Mouse (Mus musculus): ENCODE results near the gene Rpl35. TPM values are rescaled to one million over a fixed set of nuclear protein-coding genes. Genes with fewer than 3 reads are reported as not detected.

Rpl35 gene
- polyA plus RNA-seq, 1 experiment from 2014 or later: 930 TPM

DNA sequence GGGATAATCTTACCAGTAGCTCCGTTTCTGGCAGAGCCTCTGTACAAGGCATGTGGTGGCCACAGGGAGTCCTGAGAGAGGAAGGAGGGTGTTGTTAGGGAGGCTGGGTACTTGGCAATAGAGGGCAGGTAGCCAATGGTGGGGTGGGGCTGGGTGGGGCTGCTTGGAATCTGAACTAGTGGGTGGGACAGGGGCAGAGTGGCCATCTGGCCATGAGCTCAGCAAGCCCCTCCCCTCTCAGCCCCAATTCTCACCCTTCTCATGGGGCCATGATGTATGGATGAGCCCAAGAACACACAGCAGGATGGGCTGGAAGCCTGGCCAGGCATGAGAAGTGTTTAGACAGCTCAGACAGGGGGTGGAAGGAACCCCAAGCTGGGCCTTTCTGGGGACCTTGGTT is 18.1 kb downstream of the Rpl35 start:
- Histone ChIP-seq H3K4me3 (ENCODE audit: low read length) (no peak overlapping the region), H3K27me3 (ENCODE audit: control insufficient read depth, insufficient read depth, low read depth, low read length) (no peaks in the 10 kb centered on the region), H3K9ac (ENCODE audit: low read length) (no peak overlapping the region), H3K36me3 (ENCODE audit: control insufficient read depth, insufficient read depth, low read length) (no peaks in the 10 kb centered on the region), H3K4me1 (replicated peaks; ENCODE audit: control insufficient read depth, insufficient read depth, low read length) (no peaks in the 10 kb centered on the region), H3K9me3 (ENCODE audit: control insufficient read depth, low read length) (peaks cover 3% of the 10 kb centered on the region; the same call in 1 of the 2 replicates), H3K4me2 (ENCODE audit: low read depth, low read length) (no peak overlapping the region), H3K27ac (ENCODE audit: low read length) (no peak overlapping the region)
- ATAC-seq (ENCODE audit: low read depth): peak; percentile 69
- 50% methylated on average over 1 of the region's 1 CpGs for WGBS

DNA sequence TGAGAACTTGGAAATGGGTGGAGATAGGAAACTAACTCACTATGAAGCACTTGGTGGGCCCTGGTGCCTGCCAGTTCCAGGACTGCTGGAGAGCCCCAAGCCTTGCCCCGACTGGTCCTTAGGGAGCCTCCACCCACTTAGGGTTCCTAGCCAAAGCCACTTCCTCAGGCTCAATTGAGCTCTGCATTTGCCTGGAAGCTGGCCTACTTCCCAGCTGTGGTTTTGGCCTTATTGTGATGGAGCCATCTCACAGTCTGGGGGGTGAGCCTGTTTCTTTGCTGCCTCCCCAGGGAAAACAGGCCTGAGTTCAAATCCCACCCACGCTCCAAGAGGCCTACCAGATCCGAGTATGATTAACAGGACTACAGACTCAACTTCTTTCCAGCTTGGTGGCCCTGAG is 18.8 kb downstream of the Rpl35 start:
- Histone ChIP-seq H3K4me1 (replicated peaks; ENCODE audit: control insufficient read depth, insufficient read depth, low read length) (no peaks in the 10 kb centered on the region), H3K9ac (ENCODE audit: low read length) (no peak overlapping the region), H3K9me3 (ENCODE audit: control insufficient read depth, low read length) (peaks cover 3% of the 10 kb centered on the region; the same call in 1 of the 2 replicates), H3K27ac (ENCODE audit: low read length) (no peak overlapping the region), H3K27me3 (ENCODE audit: control insufficient read depth, insufficient read depth, low read depth, low read length) (no peaks in the 10 kb centered on the region), H3K4me2 (ENCODE audit: low read depth, low read length) (no peak overlapping the region), H3K36me3 (ENCODE audit: control insufficient read depth, insufficient read depth, low read length) (no peaks in the 10 kb centered on the region), H3K4me3 (ENCODE audit: low read length) (no peak overlapping the region)
- peak; percentile 45; the same call in 1 of the 2 replicates for ATAC-seq (ENCODE audit: low read depth)
- WGBS: 65% methylated on average over 3 of the region's 3 CpGs

DNA sequence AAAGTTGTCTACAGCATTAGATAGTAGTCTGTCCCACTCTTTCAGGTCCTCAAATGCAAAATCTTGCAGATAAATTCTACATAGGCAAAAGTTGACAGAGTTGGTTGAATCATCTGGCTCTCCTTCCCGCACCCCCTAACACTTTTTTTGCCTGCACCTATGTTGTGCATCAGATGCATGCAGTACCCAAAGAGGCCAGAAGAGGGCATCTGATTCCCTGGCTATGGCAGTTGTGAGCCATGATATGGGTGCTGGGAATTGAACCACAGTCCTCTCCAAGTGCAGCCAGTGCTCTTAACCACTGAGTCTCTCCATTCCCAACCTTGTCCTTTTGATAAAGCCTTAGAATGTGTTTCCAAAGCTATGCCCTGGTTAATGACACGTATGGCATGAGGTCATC is 22.0 kb downstream of the Rpl35 start:
- Histone ChIP-seq H3K9me3 (ENCODE audit: control insufficient read depth, low read length) (peaks cover 3% of the 10 kb centered on the region; the same call in 1 of the 2 replicates), H3K4me1 (replicated peaks; ENCODE audit: control insufficient read depth, insufficient read depth, low read length) (no peaks in the 10 kb centered on the region), H3K36me3 (ENCODE audit: control insufficient read depth, insufficient read depth, low read length) (no peaks in the 10 kb centered on the region), H3K4me3 (ENCODE audit: low read length) (no peak overlapping the region), H3K27ac (ENCODE audit: low read length) (no peak overlapping the region), H3K4me2 (ENCODE audit: low read depth, low read length) (no peak overlapping the region), H3K9ac (ENCODE audit: low read length) (no peak overlapping the region), H3K27me3 (ENCODE audit: control insufficient read depth, insufficient read depth, low read depth, low read length) (no peaks in the 10 kb centered on the region)
- 95% methylated on average over 2 of the region's 2 CpGs for WGBS
- ATAC-seq (ENCODE audit: low read depth): no peak

DNA sequence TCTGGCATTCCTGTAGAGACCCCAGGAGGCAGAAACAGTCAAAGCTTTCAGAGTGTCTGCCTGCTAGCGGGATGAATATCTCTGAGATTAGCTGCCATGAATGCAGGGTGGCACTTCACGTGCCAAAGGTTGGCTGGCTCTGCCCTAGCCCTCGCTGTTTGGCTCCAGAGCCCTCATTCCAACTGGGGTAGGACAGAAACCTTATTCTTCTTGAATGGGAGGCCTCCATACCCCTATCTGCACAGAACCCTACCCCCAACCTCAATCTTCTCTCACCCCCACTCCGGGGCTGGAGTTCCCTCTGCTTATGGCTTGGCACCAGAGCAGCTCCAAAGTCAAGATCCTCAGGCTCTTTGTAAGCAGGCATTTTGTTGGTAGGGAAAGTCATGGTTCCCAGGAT is 27.6 kb downstream of the Rpl35 start:
- no peak overlapping the region for H3K4me3 ChIP-seq (ENCODE audit: low read length)

DNA sequence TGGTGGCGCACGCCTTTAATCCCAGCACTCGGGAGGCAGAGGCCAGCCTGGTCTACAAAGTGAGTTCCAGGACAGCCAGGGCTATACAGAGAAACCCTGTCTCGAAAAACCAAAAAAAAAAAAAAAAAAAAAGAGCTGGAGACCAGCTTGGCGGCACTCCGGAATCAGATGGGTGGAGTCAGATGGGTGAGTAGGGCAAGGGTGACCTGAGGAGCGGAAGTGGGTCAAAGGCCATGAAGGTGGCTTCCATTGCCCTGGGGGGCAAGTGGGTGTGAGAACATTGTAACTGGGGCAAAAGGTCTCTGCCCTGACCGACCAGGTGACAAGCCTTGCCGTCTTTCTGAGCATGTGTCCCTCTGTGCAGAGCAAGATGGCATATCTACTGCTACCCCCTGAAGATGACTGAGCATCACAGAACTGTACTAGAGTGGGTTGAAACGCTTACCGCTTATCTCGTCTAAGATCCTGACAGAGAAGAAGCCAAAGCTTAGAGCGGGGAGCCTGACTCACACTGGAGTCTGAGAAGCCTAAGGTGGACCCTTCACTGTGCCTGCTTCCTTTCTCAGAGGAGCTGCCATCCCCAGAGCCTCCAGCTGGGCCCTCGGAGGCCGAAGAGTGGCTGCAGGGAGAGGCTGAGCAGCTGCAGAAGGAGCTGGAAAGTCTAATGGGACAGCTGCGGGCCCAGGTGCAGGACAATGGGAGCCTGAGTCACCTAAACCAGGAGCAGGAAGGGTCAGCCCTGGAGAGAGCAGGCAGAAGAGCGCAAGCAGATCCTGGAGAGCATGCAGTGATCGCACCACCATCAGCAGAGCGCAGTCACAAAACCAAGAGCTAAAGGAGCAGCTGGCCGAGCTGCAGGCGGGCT is 29.3 kb downstream of the Rpl35 start:
- no peaks in the 10 kb centered on the region for H3K9me3 ChIP-seq (ENCODE audit: control insufficient read depth, low read length)
- no peaks in the 10 kb centered on the region for H3K36me3 ChIP-seq (ENCODE audit: control insufficient read depth, insufficient read depth, low read length)
- H3K27me3 ChIP-seq (ENCODE audit: control insufficient read depth, insufficient read depth, low read depth, low read length): no peaks in the 10 kb centered on the region
- no peak for ATAC-seq (ENCODE audit: low read depth)
- H3K4me1 ChIP-seq (replicated peaks; ENCODE audit: control insufficient read depth, insufficient read depth, low read length): no peaks in the 10 kb centered on the region
- 72% methylated on average over 21 of the region's 21 CpGs for WGBS
- no peak overlapping the region for H3K27ac ChIP-seq (ENCODE audit: low read length)
- H3K4me2 ChIP-seq (ENCODE audit: low read depth, low read length): no peak overlapping the region
- no peak overlapping the region for H3K4me3 ChIP-seq (ENCODE audit: low read length)
- H3K9ac ChIP-seq (ENCODE audit: low read length): no peak overlapping the region

More for the DNA sequence above, 27.6 kb downstream of the Rpl35 start:
- Histone ChIP-seq H3K27ac (ENCODE audit: low read length) (no peak overlapping the region), H3K27me3 (ENCODE audit: control insufficient read depth, insufficient read depth, low read depth, low read length) (no peaks in the 10 kb centered on the region), H3K9ac (ENCODE audit: low read length) (no peak overlapping the region), H3K4me1 (replicated peaks; ENCODE audit: control insufficient read depth, insufficient read depth, low read length) (no peaks in the 10 kb centered on the region), H3K4me2 (ENCODE audit: low read depth, low read length) (no peak overlapping the region), H3K36me3 (ENCODE audit: control insufficient read depth, insufficient read depth, low read length) (no peaks in the 10 kb centered on the region), H3K9me3 (ENCODE audit: control insufficient read depth, low read length) (no peaks in the 10 kb centered on the region)
- ATAC-seq (ENCODE audit: low read depth): no peak
- 60% methylated on average over 4 of the region's 4 CpGs for WGBS

DNA sequence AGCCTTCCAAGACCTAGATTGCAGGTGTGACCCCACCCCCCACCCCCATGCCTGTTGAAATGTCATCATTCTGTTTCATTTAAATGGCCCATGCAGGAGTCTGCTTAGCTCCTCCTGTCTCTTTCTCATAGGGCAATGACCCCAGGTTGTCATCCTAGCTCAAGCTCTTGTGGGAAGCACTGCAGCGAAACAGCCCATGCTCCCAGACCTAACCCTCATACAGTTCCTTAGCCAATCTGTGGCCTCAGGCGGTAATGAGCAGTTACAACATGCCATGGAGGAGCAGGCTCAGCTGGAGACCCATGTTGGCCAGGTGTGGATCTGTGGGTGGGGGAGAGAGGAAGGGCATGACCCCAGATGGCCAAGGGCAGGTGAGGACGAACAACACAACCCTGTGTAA is 30.2 kb downstream of the Rpl35 start:
- Histone ChIP-seq H3K27me3 (ENCODE audit: control insufficient read depth, insufficient read depth, low read depth, low read length) (no peaks in the 10 kb centered on the region), H3K4me1 (replicated peaks; ENCODE audit: control insufficient read depth, insufficient read depth, low read length) (no peaks in the 10 kb centered on the region), H3K36me3 (ENCODE audit: control insufficient read depth, insufficient read depth, low read length) (no peaks in the 10 kb centered on the region), H3K27ac (ENCODE audit: low read length) (no peak overlapping the region), H3K9ac (ENCODE audit: low read length) (no peak overlapping the region), H3K4me2 (ENCODE audit: low read depth, low read length) (no peak overlapping the region), H3K9me3 (ENCODE audit: control insufficient read depth, low read length) (no peaks in the 10 kb centered on the region), H3K4me3 (ENCODE audit: low read length) (no peak overlapping the region)
- WGBS: 72% methylated on average over 3 of the region's 3 CpGs
- no peak for ATAC-seq (ENCODE audit: low read depth)

DNA sequence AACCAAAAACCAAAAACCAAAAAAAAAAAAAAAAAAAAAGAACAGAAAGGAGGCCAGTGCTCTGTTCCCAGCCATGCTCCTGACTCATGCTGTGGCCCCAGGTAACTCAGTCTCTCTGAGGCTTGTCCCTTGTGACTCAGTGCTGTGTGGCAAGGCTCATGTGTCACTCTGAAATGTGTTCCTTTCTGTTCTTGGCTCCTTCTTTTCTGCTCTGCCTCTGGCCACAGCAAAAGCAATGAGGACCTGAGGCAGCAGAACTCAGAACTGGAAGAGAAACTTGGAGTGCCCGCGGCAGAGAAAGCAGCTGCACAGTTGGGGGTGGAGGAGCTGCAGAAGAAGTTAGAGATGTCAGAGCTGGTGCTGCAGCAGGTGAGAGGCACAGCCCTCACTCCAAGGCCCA is 31.3 kb downstream of the Rpl35 start:
- no peak for ATAC-seq (ENCODE audit: low read depth)
- H3K9me3 ChIP-seq (ENCODE audit: control insufficient read depth, low read length): no peaks in the 10 kb centered on the region
- no peak overlapping the region for H3K27ac ChIP-seq (ENCODE audit: low read length)
- H3K9ac ChIP-seq (ENCODE audit: low read length): no peak overlapping the region
- no peak overlapping the region for H3K4me2 ChIP-seq (ENCODE audit: low read depth, low read length)
- no peak overlapping the region for H3K4me3 ChIP-seq (ENCODE audit: low read length)
- no peaks in the 10 kb centered on the region for H3K4me1 ChIP-seq (replicated peaks; ENCODE audit: control insufficient read depth, insufficient read depth, low read length)
- no peaks in the 10 kb centered on the region for H3K36me3 ChIP-seq (ENCODE audit: control insufficient read depth, insufficient read depth, low read length)
- H3K27me3 ChIP-seq (ENCODE audit: control insufficient read depth, insufficient read depth, low read depth, low read length): no peaks in the 10 kb centered on the region
- WGBS: 49% methylated on average over 2 of the region's 2 CpGs

DNA sequence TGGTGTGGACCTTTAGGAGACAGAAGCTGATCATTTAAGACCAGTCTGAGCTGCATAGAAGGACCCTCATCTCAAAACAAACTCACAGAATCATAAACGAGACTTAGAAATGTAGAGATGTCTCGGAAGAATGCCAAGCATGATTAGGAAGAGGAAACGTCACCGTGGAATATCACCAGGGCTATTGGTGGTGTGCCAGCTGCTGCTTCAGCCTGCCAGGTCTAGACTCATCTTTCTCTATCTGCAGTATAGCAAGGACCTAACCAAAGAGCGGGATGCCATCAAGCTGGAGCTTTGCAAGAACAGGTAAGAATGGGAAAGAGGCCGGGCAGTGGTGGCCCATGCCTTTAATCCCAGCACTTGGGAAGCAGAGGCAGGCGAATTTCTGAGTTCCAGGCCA is 31.7 kb downstream of the Rpl35 start:
- 58% methylated on average over 7 of the region's 7 CpGs for WGBS
- Histone ChIP-seq H3K4me1 (replicated peaks; ENCODE audit: control insufficient read depth, insufficient read depth, low read length) (no peaks in the 10 kb centered on the region), H3K9ac (ENCODE audit: low read length) (no peak overlapping the region), H3K36me3 (ENCODE audit: control insufficient read depth, insufficient read depth, low read length) (no peaks in the 10 kb centered on the region), H3K27me3 (ENCODE audit: control insufficient read depth, insufficient read depth, low read depth, low read length) (no peaks in the 10 kb centered on the region), H3K9me3 (ENCODE audit: control insufficient read depth, low read length) (no peaks in the 10 kb centered on the region), H3K27ac (ENCODE audit: low read length) (no peak overlapping the region), H3K4me3 (ENCODE audit: low read length) (no peak overlapping the region), H3K4me2 (ENCODE audit: low read depth, low read length) (no peak overlapping the region)
- no peak for ATAC-seq (ENCODE audit: low read depth)

DNA sequence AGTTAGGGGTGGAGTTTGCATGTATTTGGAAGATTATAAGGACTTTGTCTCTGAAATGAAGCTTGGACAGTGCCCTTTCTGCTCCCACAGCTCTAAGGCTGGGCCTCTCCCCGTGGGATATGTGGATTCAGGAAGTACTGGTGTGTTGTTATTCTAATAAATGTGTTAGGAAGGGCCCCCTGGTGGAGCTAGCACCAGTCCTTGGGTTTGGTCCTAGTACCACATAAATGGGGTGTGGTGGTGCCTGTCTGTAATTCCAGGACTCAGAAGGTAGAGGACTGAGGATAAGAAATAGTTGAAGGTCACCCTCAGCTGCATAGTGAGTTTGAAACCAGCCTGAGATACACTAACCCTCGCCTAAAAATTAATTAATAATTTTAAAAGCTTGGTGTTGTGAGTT is 32.2 kb downstream of the Rpl35 start:
- H3K4me2 ChIP-seq (ENCODE audit: low read depth, low read length): no peak overlapping the region
- no peak overlapping the region for H3K27ac ChIP-seq (ENCODE audit: low read length)
- H3K27me3 ChIP-seq (ENCODE audit: control insufficient read depth, insufficient read depth, low read depth, low read length): no peaks in the 10 kb centered on the region
- 25% methylated on average over 2 of the region's 2 CpGs for whole genome bisulfite sequencing
- H3K9me3 ChIP-seq (ENCODE audit: control insufficient read depth, low read length): no peaks in the 10 kb centered on the region
- ATAC-seq (ENCODE audit: low read depth): no peak
- H3K36me3 ChIP-seq (ENCODE audit: control insufficient read depth, insufficient read depth, low read length): no peaks in the 10 kb centered on the region
- H3K4me3 ChIP-seq (ENCODE audit: low read length): no peak overlapping the region
- H3K9ac ChIP-seq (ENCODE audit: low read length): no peak overlapping the region
- H3K4me1 ChIP-seq (replicated peaks; ENCODE audit: control insufficient read depth, insufficient read depth, low read length): no peaks in the 10 kb centered on the region

Measured in lung, embryonic 16.5 days (tissue).